Mouse (Mus musculus): ENCODE measurements around the gene Prmt1.
A peak's percentile ranks its signal among the peaks of the same experiment; 100 is the strongest.

Prmt1 gene

DNA sequence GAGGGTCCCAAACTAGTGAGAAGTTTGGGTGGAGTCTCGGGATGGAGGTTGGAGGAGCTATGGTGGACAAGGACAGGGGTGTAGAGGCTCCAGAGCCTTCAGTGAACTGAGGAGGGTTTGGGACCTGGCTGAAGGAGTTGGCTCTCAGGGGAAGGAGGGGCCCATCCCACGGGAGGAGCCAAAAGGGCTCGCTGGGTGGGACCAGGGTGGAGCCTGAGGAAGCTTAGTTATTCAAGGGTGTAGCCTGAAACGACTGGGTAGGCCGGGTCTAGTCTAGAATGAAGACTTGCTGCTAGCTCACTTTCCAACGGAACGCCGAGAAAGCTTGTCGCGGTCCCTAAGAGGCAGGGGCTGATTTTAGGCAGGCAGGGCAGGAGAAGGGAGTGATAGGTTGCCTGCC lies 34.4 kb downstream of the Prmt1 start:
- DNase-seq (ENCODE audit: inconsistent ontology term) = peak; percentile 86

DNA sequence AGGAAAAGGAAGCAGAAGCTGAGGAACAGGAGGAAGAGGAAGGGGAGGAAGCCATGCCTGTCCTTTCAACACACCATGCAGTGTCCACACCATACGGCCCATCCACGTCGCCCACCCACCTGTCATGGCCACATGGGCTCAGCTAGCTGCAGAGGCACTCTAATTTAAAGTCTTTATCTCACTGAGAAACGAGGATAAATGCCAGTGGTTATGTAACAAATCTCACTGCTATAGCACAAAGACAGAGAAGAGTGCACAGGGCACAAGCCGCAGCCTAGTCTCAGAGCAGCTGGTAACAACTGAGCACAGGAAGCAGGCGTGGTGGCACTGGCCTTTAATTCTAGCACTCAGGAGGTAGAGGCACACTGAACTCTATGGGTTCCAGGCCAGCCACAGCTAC lies 36.4 kb downstream of the Prmt1 start:
- DNase-seq (ENCODE audit: inconsistent ontology term) = no peak

DNA sequence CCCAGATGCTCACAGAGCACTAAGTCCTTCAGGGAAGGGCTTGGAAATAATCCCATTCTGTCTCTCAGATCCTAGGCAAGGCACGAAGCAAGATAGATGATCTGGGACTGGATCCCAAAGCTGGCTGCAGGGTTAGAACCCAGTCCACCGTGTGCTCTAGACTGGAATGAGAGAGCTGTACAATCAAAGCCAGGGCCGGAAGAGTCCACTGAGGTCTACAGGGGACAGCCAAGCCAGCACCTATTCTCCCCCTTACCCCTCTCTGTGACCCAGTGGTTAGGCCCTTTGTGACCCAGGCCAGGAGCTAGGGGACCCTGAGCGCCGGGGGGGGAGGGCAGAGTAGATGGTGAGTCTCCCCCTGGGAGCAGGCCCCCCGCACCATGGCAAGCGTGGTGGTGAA lies 43.5 kb downstream of the Prmt1 start, which contains the start of gene Tsks:
Gene Tsks, plus strand, starts transcription at position 301 of the 400 bp plus-strand sequence.
- DNase-seq (ENCODE audit: inconsistent ontology term) = no peak

DNA sequence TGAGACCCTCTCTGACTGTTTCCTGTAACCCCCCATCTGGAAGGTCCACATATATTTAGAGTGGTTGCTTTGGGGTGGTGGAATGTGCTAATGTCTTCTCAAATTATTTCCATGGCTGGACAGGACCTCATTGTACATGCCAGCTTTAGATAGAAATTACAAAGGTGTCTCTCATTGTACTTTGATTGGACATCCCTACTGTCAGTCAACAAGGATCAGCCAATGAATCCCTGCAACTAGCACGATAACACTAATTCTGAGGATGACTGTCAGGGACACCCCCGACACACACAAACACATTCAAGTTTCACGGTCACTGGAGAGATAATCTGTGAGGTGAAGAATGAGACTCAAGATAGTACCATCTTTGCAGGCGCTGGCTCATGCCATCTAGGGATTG lies 47.7 kb downstream of the Prmt1 start:
- no peak for DNase-seq (ENCODE audit: inconsistent ontology term)

DNA sequence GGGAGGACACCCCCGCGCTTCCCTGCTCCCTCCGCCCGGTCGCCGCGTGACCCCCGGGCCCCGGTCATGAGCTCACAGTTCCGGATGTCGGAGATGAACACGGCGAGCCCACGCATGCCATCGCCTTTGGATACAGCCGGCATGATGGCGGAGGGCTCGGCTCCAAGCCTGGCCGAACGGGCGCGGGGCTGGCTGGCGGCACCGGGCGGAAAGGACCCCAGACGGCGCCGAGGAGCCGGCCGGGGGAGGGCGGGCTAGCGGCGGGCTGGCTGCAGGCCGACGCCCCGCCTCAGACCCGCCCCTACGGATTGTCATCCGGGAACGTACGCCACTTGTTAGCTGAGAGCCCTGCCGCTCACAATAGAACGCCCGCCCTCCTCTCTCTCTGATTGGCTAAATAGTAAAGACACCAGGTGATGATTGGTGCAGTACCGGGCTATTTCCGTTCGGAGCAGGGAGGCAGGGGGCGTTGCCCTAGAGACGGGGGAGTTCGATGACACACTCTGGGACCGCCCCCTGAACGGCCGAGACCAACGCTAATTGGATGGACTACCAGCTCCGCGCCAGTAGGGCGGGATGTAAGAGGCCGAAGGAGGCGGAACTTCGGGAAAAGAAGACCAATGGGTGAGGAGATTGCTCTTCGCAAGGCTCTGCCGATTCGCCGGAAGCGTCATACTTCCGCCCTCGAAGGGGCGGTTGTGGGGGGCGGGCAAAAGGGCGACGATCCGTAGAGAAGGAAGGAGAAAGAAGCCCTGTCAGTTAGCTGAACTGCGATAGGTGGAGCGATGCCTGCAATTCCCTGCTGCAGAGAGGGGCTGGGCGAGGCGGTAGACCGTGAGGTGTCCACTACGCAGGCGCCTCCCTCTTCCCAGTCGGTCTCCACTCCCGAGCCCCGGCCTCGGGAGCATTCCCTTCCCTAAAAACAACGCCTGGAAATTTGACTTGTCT lies 56.9 kb downstream of the Prmt1 start, which contains the start of gene Ap2a1:
Gene Ap2a1, minus strand, starts transcription at position 293 of the 948 bp plus-strand sequence.
- DNase-seq (ENCODE audit: inconsistent ontology term) = peak; percentile 100

DNA sequence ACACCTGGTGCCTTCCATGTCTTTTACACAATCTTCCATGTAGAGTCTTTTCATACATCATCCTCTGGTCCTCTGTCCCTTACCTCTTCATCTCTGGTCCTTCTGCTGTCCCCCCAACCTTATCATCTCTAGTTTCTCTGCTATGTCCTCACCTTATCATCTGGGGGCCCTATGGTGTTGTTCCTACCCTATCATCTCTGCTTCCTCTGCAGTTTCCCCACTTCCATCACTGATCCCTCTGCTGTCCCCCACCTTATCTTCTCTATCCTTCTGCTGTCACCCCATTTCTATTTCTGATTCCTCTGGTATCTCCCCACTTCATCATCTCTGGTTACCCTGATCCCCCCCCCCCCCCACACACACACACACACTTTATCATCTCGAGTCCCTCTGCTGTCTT lies 57.8 kb downstream of the Prmt1 start:
- DNase-seq (ENCODE audit: inconsistent ontology term) = no peak

Measured in Muller cell, postnatal 12 days (primary cell).